Mouse (Mus musculus) embryonic facial prominence, embryonic 10.5 days (tissue): ENCODE results near the gene Resp18. TPM values are rescaled to one million over a fixed set of nuclear protein-coding genes. Genes with fewer than 3 reads are reported as not detected.
A peak's percentile ranks its signal among the peaks of the same experiment; 100 is the strongest.
"Not testable (repeated sequence)": the region's sequence is repeated elsewhere in the genome, so short reads cannot be mapped to it uniquely, and the experiment has no call there.

Source experiments
- DNase-seq: peaks from one replicate; pipeline ENCODE4 v3.0.0-alpha.2; 2017; ENCODE audit warnings: low spot score
- H3K27ac ChIP-seq: fragments of 300-500 bp; sonication (generic); replicated peaks from 2 replicates; pipeline ENCODE4 v1.5.1; 2016; ENCODE audit warnings: mild to moderate bottlenecking
- H3K27me3 ChIP-seq: fragments of 300-500 bp; sonication (generic); replicated peaks from 2 replicates; pipeline ENCODE4 v1.6.1; 2016; ENCODE audit warnings: low read depth, mild to moderate bottlenecking; ENCODE audit not compliant: poor library complexity, severe bottlenecking
- H3K36me3 ChIP-seq: fragments of 300-500 bp; sonication (generic); replicated peaks from 2 replicates; pipeline ENCODE4 v1.6.1; 2016; ENCODE audit warnings: mild to moderate bottlenecking, moderate library complexity
- H3K4me1 ChIP-seq: fragments of 300-500 bp; sonication (generic); 2 replicates; pipeline ENCODE4 v1.6.1; 2016
- H3K4me3 ChIP-seq: fragments of 300-500 bp; sonication (generic); 2 replicates; pipeline ENCODE4 v1.5.1; 2016; ENCODE audit warnings: mild to moderate bottlenecking, moderate library complexity
- H3K9me3 ChIP-seq: fragments of 300-500 bp; sonication (generic); 2 replicates; pipeline ENCODE4 v1.6.1; 2016; ENCODE audit warnings: mild to moderate bottlenecking
- WGBS: fragments of 180-500 bp; shearing (Covaris S2); methylation state at CpG from one replicate; pipeline ENCODE4 v1.1.7; 2016; 5-methylcytosine and 5-hydroxymethylcytosine counted together
- polyA plus RNA-seq: library from polyadenylated mRNA; unstranded; fragments of >200 nt; fragmentation: Nextera tagmentation; extraction: Ambion mirVana; gene quantifications from 2 replicates; pipeline ENCODE4 v1.2.1, GENCODE M21; 2016

Gene Resp18
- polyA plus RNA-seq, 1 experiment from 2014 or later = 1.9 TPM

DNA sequence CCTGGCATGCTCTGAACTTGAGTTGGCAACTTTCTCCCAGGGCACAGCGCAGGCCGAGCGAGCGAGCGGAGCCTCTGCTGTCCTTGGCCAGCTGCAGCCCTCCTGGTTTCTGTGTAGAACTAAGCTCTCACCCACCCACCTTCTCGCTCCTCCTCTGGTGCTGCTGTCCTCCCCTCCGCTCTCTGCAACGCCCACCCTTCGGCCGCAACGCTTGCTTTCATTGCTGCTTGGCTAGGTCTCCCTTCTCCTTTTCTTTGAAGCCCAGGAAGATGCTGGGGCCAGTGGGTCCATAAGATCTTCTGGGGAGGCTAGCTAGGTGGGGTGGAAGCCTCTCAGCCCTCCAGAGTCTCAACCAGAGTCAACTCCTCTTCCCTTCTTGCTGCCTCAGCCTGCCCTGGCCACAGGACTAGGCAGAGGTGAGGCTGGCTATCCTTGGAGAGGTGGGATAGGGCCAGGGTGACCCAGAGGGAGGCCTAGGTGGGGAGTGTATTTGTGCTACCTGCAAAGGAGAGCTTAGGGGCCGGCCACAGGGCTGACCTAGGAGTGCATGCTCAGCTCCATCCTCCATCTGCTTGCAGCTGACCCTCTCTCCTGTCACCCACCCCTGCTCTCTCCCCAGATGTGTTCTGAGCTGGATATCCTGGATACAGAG, 33.9 kb downstream of the Resp18 start:
- Histone ChIP-seq H3K9me3 (no peaks in the 10 kb centered on the region), H3K4me1 (peaks cover 21% of the 10 kb centered on the region), H3K36me3 (peaks cover 37% of the 10 kb centered on the region), H3K27me3 (no peaks in the 10 kb centered on the region), H3K27ac (no peak overlapping the region), H3K4me3 (no peak overlapping the region)
- no peak for DNase-seq
- WGBS = 86% methylated on average over 12 of the region's 12 CpGs

DNA sequence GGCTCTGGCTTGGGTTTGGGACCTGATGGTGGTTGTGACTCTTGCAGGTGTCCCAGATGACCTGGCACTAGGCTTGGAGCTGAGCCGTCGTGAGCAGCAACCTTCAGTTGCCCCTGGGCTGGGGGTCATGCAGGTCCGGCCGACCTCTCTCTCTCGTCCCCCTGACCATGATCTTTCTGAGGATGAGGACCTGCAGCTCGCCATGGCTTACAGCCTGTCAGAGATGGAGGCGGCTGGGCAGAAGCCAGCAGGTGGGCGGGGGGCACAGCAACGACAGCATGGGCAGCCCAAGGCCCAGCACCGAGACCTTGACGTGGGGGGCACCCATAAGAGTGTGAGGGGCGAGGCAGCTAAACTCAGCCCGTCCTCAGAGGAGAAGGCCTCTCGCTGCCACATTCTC, 34.8 kb downstream of the Resp18 start:
- 91% methylated on average over 14 of the region's 14 CpGs for WGBS
- Histone ChIP-seq H3K4me3 (no peak overlapping the region), H3K36me3 (peaks cover 37% of the 10 kb centered on the region), H3K9me3 (no peaks in the 10 kb centered on the region), H3K27ac (no peak overlapping the region), H3K4me1 (peaks cover 18% of the 10 kb centered on the region), H3K27me3 (no peaks in the 10 kb centered on the region)
- no peak for DNase-seq

DNA sequence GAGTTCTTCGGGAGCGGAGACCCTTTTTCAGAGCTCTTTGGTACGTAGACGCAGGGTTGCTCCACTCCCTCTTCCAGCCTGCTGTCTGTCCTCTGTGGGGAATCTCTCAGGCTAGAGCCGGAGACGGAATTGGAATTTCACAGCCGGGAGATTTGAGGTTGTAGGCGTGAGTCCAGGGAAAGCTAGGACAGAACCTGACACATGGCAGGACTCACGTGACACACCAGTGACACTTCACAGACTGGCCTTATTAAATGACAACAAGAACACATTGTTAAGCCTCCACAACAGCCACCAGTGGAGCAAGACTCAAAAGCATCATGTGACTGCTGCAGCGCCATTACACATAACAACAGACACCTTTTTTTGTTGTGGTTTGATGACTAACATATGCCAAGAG, 38.6 kb downstream of the Resp18 start:
- Histone ChIP-seq H3K4me1 (peaks cover 20% of the 10 kb centered on the region), H3K36me3 (peaks cover 37% of the 10 kb centered on the region), H3K9me3 (no peaks in the 10 kb centered on the region), H3K27ac (no peak overlapping the region), H3K27me3 (peaks cover 7% of the 10 kb centered on the region; the same call in 1 of the 2 replicates), H3K4me3 (no peak overlapping the region)
- WGBS = 86% methylated on average over 10 of the region's 10 CpGs
- no peak for DNase-seq

DNA sequence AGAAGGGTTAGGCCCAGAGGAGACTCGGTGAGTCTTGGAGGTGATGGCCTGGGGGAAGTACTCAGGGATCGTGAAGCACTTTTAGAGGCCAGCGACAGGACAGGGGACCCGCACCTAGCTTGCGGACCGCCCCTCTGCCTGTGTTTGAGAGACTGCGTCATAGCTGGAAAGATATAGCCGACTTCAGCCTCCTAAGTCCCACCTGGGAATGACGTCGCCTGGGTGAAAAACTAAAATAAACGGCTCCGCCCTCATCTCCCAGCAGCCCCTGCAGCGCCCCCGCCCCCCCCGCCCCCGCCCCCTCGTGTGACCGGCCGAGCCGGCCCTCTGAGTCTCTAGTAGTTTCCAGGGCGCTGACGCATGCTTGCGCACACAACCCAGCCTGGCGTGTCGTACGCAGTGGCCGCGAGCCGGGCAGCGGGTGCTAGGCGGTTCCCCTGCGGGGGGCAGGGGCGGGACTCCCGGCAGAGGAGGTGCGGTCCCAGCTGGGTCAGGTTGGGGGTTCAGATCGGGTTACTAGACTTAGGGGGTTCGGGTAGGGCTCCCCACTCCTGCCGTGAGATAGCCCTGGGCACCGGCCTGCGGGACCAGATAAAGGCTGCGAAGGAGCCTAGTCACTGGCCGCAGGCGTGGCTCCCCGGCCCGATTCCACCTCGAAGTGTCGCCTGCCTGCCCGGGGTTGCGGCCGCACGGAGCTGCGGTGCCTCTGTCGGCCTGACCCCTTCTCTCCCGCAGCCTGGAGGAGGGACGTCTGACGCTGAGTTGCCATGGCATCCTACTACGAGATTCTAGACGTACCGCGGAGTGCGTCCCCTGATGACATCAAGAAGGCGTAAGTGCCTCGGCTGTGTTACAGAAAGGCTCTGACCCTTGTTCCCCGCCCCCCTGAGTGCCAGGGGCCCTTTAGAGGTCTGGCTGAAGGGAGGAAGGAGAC, 41.8 kb downstream of the Resp18 start, which contains the start of gene Dnajb2:
TSS of gene Dnajb2 (plus strand) at position 290 of the 934 bp plus-strand sequence.
- Histone ChIP-seq H3K27me3 (peaks cover 12% of the 10 kb centered on the region; the same call in 1 of the 2 replicates), H3K4me3 (peak within 1 kb of the TSS; percentile 73), H3K9me3 (no peaks in the 10 kb centered on the region), H3K27ac (peak within 1 kb of the TSS; percentile 87), H3K36me3 (peaks cover 16% of the 10 kb centered on the region), H3K4me1 (peaks cover 20% of the 10 kb centered on the region)
- DNase-seq = peak; percentile 90
- WGBS = under 1% methylated on average over 64 of the region's 64 CpGs

DNA sequence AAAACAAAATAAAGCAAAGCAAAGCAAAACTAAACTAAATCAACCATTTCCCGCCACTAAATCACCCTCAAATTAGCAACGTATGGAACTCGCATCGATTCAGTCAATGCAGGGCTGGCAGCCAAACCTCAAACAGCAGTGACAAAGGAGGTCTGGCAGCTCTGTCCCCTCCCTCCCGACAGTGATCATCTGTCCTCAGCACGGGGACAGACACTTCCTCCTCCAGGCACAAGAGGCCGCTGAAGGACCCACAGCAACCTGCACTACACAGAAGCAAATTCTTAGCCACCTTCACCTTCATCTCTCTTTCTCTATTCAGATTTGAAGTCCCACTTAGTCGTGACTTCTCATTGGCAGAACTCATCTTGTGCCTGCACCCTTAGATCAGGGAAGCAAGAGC, 43.6 kb downstream of the Resp18 start:
- 3% methylated on average over 8 of the region's 8 CpGs for WGBS

DNA sequence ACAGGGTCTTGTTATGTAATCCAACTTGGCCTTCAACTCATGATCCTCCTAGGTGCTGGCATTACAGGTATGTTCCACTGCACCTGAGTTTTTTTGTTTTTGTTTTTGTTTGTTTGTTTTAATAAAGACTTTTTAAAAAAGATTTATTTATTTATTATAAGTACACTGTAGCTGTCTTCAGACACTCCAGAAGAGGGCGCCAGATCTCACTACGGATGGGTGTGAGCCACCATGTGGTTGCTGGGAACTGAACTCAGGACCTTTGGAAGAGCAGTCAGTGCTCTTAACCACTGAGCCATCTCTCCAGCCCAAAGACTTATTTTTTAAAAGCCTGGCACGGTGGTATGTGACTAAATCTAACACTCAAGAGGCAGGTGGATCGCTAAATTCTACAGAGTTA, 45.7 kb downstream of the Resp18 start:
- H3K9me3 ChIP-seq, DNase-seq, H3K36me3 ChIP-seq, H3K27ac ChIP-seq, H3K4me3 ChIP-seq: not testable (repeated sequence)
- 59% methylated on average over 4 of the region's 4 CpGs for WGBS
- Histone ChIP-seq H3K27me3 (peaks cover 12% of the 10 kb centered on the region; the same call in 1 of the 2 replicates), H3K4me1 (peaks cover 18% of the 10 kb centered on the region)

More for the DNA sequence above, 43.6 kb downstream of the Resp18 start:
- H3K27me3 ChIP-seq = peaks cover 12% of the 10 kb centered on the region; the same call in 1 of the 2 replicates
- H3K36me3 ChIP-seq = peaks cover 3% of the 10 kb centered on the region
- no peaks in the 10 kb centered on the region for H3K9me3 ChIP-seq
- peaks cover 20% of the 10 kb centered on the region for H3K4me1 ChIP-seq
- H3K4me3 ChIP-seq = no peak overlapping the region
- DNase-seq = peak; percentile 63
- no peak overlapping the region for H3K27ac ChIP-seq

DNA sequence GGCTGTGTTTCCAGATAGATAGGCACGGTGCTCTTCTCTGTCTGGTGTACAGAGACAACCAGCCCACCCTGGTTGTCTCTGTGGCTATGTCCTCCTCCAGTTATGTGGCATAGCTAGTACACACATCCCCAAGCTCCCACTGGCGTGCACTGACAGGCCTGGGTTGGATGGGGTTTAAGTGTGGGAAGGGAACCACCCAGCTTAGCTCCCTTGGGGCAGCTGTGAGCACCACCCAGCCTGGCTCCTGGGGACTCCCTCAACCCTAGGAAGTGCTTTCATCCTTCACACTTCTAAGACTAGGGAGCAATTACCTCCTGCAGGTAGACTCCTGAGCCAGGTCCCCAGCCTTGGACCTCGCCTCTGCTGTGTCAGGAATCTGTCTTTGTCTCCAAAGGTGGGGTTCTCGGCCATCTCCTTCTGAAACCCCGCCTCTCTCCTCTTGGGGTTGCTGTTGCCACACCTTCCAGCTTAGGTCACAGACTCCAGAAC, 46.5 kb downstream of the Resp18 start, which contains the start of gene A630095N17Rik:
TSS of gene A630095N17Rik (minus strand) at position 439 of the 489 bp plus-strand sequence.
- WGBS = 69% methylated on average over 5 of the region's 5 CpGs

DNA sequence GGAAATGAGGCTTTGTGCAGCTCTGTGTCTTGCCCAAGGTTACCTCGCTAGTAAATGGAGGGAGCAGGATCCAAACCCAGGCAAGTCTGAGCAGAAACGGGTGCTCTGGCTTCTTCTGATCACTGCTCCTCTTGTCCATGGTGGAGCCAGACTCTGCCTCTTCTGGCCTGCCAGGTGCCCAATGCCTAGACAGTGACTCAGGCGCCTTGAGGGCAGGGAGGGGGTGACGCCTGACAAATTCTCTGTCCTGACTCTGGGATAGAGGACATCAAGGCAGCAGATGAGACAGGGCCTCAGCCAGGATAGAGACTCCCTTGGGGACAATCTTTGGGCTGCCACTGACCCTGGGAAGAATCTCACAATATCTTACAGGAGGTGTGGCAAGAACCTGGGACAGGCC, 47.0 kb downstream of the Resp18 start:
- Histone ChIP-seq H3K27me3 (peaks cover 12% of the 10 kb centered on the region), H3K9me3 (no peaks in the 10 kb centered on the region), H3K4me3 (no peak overlapping the region), H3K4me1 (peaks cover 6% of the 10 kb centered on the region; the same call in 1 of the 2 replicates), H3K27ac (no peak overlapping the region), H3K36me3 (no peaks in the 10 kb centered on the region)
- DNase-seq = no peak
- WGBS = 80% methylated on average over 4 of the region's 4 CpGs

More for the DNA sequence above, 46.5 kb downstream of the Resp18 start, which contains the start of gene A630095N17Rik:
- H3K36me3 ChIP-seq = no peaks in the 10 kb centered on the region
- H3K4me1 ChIP-seq = peaks cover 11% of the 10 kb centered on the region
- H3K27ac ChIP-seq = no peak within 1 kb of the TSS
- H3K4me3 ChIP-seq = no peak within 1 kb of the TSS
- no peak for DNase-seq
- H3K9me3 ChIP-seq = no peaks in the 10 kb centered on the region
- peaks cover 12% of the 10 kb centered on the region for H3K27me3 ChIP-seq

DNA sequence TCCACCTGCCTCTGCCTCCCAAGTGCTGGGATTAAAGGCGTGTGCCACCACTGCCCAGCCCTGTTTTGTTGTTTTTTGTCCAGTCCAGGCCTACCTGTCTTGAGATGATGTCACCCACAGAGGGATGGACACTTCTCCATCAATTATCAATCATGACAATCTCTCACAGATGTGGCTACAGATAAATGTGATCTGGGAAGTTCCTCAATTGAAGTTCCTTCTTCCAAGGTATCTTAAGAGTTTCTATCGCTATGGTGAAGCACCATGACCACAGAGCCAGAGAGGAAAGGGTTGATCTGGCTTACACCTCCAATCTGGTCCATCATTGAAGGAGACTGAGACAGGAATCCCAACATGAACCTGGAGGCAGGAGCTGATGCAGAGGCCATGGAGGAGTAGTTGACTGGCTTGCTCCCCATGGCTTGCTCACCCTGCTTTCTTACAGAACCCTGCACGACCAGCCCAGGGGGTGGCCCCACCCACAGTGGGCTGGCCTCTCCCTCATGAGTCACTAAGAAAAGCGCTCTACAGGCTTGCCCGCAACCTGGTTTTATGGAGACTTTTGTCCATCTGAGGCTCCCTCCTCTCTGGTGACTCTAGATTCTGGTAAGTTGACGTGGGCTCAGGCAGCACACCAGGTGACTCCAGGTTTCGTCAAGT, 47.8 kb downstream of the Resp18 start:
- no peaks in the 10 kb centered on the region for H3K36me3 ChIP-seq
- H3K9me3 ChIP-seq = no peaks in the 10 kb centered on the region
- peaks cover 12% of the 10 kb centered on the region for H3K27me3 ChIP-seq
- WGBS = 74% methylated on average over 7 of the region's 7 CpGs
- H3K27ac ChIP-seq = no peak overlapping the region
- H3K4me1 ChIP-seq = no peaks in the 10 kb centered on the region
- no peak for DNase-seq
- H3K4me3 ChIP-seq = no peak overlapping the region

DNA sequence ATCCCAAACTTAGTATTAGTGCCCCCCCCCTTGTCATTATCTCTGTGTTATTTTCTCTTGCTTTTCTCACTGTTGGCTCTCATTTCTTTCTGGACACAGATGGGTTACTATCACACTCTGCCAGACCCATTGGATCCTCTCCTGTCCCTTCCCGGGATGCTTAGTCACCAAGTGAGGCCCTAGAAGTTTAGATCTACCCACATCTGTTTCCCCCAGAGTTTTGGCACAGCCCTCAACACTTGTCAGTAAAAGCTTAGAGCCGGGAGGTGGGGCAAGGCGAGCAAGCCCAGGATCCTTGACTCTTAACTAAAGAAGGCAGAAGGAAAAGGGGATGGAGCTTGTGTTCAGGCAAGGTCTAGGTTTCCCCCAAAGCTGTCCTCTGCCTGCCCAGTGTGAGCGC, 49.1 kb downstream of the Resp18 start:
- Histone ChIP-seq H3K9me3 (no peaks in the 10 kb centered on the region), H3K27ac (no peak overlapping the region), H3K4me1 (no peaks in the 10 kb centered on the region), H3K4me3 (no peak overlapping the region), H3K36me3 (no peaks in the 10 kb centered on the region), H3K27me3 (peaks cover 4% of the 10 kb centered on the region)
- WGBS = 79% methylated on average over 4 of the region's 4 CpGs
- no peak for DNase-seq

DNA sequence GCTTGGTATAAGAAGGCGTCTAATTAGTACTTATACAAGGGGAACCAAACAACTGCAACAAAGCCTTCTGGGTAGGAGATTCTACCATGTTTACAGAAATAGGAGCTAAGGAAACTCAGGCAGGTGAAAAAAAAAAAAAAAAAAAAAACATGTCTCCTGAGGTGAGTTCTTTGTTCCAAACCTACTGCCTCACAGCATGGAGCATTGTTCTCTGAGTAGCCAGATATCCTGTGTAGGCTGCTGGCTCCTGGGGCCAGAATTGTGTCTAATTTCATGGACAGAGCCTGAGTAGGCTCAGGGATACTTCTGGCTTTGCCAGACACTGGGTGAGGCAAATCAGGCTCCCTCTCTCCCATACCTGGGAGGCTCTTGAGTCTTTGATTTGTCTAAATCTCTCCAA, 50.6 kb downstream of the Resp18 start:
- H3K27ac ChIP-seq = no peak overlapping the region
- WGBS = 56% methylated on average over 1 of the region's 1 CpGs
- H3K4me3 ChIP-seq = no peak overlapping the region

DNA sequence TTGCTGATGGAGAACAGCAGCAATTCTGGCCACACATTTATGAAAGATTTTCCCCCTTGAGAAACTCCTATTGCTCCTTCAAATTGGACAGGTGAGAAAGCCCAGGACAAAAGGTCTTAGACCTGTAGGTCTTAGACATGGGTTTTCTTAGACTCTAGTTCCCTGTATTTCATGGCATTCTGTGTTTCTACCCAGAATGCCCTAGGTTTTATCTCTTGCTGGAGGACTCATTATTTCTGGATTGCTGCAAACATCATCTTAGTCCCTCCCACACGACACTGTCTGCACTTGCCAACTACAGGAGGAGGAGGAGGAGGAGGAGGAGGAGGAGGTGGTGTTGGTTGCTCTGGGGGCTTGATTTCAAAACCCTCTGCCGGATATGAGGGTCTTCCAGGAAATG, 52.1 kb downstream of the Resp18 start:
- no peak overlapping the region for H3K4me3 ChIP-seq
- peaks cover 25% of the 10 kb centered on the region for H3K27me3 ChIP-seq
- H3K27ac ChIP-seq = no peak overlapping the region
- H3K9me3 ChIP-seq = no peaks in the 10 kb centered on the region
- 69% methylated on average over 2 of the region's 2 CpGs for WGBS
- H3K4me1 ChIP-seq = no peaks in the 10 kb centered on the region
- no peak for DNase-seq
- no peaks in the 10 kb centered on the region for H3K36me3 ChIP-seq

More for the DNA sequence above, 50.6 kb downstream of the Resp18 start:
- no peak for DNase-seq
- Histone ChIP-seq H3K4me1 (no peaks in the 10 kb centered on the region), H3K36me3 (no peaks in the 10 kb centered on the region), H3K27me3 (peaks cover 9% of the 10 kb centered on the region), H3K9me3 (no peaks in the 10 kb centered on the region)
